Mouse (Mus musculus) megakaryocyte, embryonic 14.5 days (primary cell): ENCODE data around the gene Pkp3. TPM values are rescaled to one million over a fixed set of nuclear protein-coding genes. Genes with fewer than 3 reads are reported as not detected.
A peak's percentile ranks its signal among the peaks of the same experiment; 100 is the strongest.
"Not testable (repeated sequence)": the region's sequence is repeated elsewhere in the genome, so short reads cannot be mapped to it uniquely, and the experiment has no call there.

Experiments used
- H3K27me3 ChIP-seq: replicated peaks from 2 replicates; pipeline ENCODE3; 2012; ENCODE audit warnings: inconsistent platforms
- H3K36me3 ChIP-seq: replicated peaks from 2 replicates; pipeline ENCODE3; 2012; ENCODE audit warnings: low read length, inconsistent platforms, mixed read lengths
- H3K4me1 ChIP-seq: 2 replicates; pipeline ENCODE4 v1.6.1; 2012; ENCODE audit warnings: inconsistent platforms
- H3K4me3 ChIP-seq: replicated peaks from 2 replicates; pipeline ENCODE3; 2012; ENCODE audit warnings: moderate library complexity, mild to moderate bottlenecking, inconsistent platforms
- H3K9me3 ChIP-seq: 2 replicates; pipeline ENCODE4 v1.6.1; 2012; ENCODE audit warnings: inconsistent platforms
- FLI1 ChIP-seq: IDR thresholded peaks from 2 replicates; pipeline ENCODE4 v1.6.1; 2012; ENCODE audit warnings: low read length, inconsistent platforms, mixed read lengths
- GATA1 ChIP-seq: IDR thresholded peaks from 3 replicates; pipeline ENCODE4 v1.6.1; 2012; ENCODE audit warnings: mixed read lengths, low read length, inconsistent platforms, borderline replicate concordance
- polyA plus RNA-seq: library from polyadenylated mRNA; stranded (reverse); fragments of >175 nt; gene quantifications from 2 replicates; pipeline ENCODE4 v1.2.3, GENCODE M21; 2012; ENCODE audit warnings: low replicate concordance; ENCODE audit not compliant: insufficient read depth

Pkp3 gene
- 2.5 and 3.0 TPM in 2 replicates for polyA plus RNA-seq

- H3K4me3 ChIP-seq: no peak within 1 kb of the TSS
- no peaks in the 10 kb centered on the region for H3K9me3 ChIP-seq
- H3K36me3 ChIP-seq: no peaks in the 10 kb centered on the region
- peaks cover 48% of the 10 kb centered on the region for H3K4me1 ChIP-seq
- TF ChIP-seq FLI1 (no peak), GATA1 (no peak)
- H3K27me3 ChIP-seq: peaks cover 38% of the 10 kb centered on the region
Measured at GRCm38 (mm10) chr7:141077841-141078240, at the start of gene Pkp3. Pkp3 (plus strand) TSS chr7:141078218.

GRCm38 (mm10) chr7:141028831-141029230 is 49.2 kb upstream of the Pkp3 start, which contains the start of gene Gm17387:
Gm17387 (plus strand) TSS chr7:141029131.
- H3K4me3 ChIP-seq: no peak within 1 kb of the TSS
- TF ChIP-seq FLI1: no peak
- TF ChIP-seq GATA1: no peak
- H3K27me3 ChIP-seq: peaks cover 3% of the 10 kb centered on the region
- peaks cover 55% of the 10 kb centered on the region for H3K4me1 ChIP-seq
- no peaks in the 10 kb centered on the region for H3K36me3 ChIP-seq
- H3K9me3 ChIP-seq: no peaks in the 10 kb centered on the region

GRCm38 (mm10) chr7:141030390-141030789 is 47.6 kb upstream of the Pkp3 start:
- Histone ChIP-seq H3K4me1 (peaks cover 49% of the 10 kb centered on the region), H3K36me3 (no peaks in the 10 kb centered on the region), H3K4me3 (no peak overlapping the region), H3K9me3 (no peaks in the 10 kb centered on the region), H3K27me3 (peaks cover 3% of the 10 kb centered on the region)
- TF ChIP-seq GATA1: no peak
- no peak for TF ChIP-seq FLI1

- peaks cover 3% of the 10 kb centered on the region for H3K27me3 ChIP-seq
- no peaks in the 10 kb centered on the region for H3K36me3 ChIP-seq
- TF ChIP-seq FLI1 (no peak), GATA1 (no peak)
- no peaks in the 10 kb centered on the region for H3K9me3 ChIP-seq
- peaks cover 41% of the 10 kb centered on the region for H3K4me1 ChIP-seq
- peak overlapping the region; percentile 25 for H3K4me3 ChIP-seq
Measured at GRCm38 (mm10) chr7:141032458-141033167, 45.4 kb upstream of the Pkp3 start.

- not testable (repeated sequence) for H3K4me3 ChIP-seq, H3K36me3 ChIP-seq, H3K9me3 ChIP-seq, H3K27me3 ChIP-seq
- H3K4me1 ChIP-seq: peaks cover 46% of the 10 kb centered on the region
Measured at GRCm38 (mm10) chr7:141036624-141037023, 41.4 kb upstream of the Pkp3 start.

GRCm38 (mm10) chr7:141038090-141039032 is 39.7 kb upstream of the Pkp3 start:
- Histone ChIP-seq H3K4me1 (peaks cover 57% of the 10 kb centered on the region), H3K4me3 (no peak overlapping the region), H3K9me3 (peaks cover 7% of the 10 kb centered on the region; the same call in 1 of the 2 replicates), H3K27me3 (no peaks in the 10 kb centered on the region), H3K36me3 (peaks cover 4% of the 10 kb centered on the region)
- TF ChIP-seq FLI1 (no peak), GATA1 (no peak)

GRCm38 (mm10) chr7:141039386-141040107 is 38.5 kb upstream of the Pkp3 start:
- H3K27me3 ChIP-seq: no peaks in the 10 kb centered on the region
- H3K9me3 ChIP-seq: peaks cover 7% of the 10 kb centered on the region; the same call in 1 of the 2 replicates
- no peak overlapping the region for H3K4me3 ChIP-seq
- TF ChIP-seq FLI1 (no peak), GATA1 (no peak)
- H3K4me1 ChIP-seq: peaks cover 62% of the 10 kb centered on the region
- peaks cover 4% of the 10 kb centered on the region for H3K36me3 ChIP-seq

- Histone ChIP-seq H3K4me3 (no peak overlapping the region), H3K4me1 (peaks cover 73% of the 10 kb centered on the region), H3K27me3 (no peaks in the 10 kb centered on the region), H3K36me3 (peaks cover 4% of the 10 kb centered on the region), H3K9me3 (peaks cover 7% of the 10 kb centered on the region; the same call in 1 of the 2 replicates)
- no peak for TF ChIP-seq GATA1
- no peak for TF ChIP-seq FLI1
Measured at GRCm38 (mm10) chr7:141040867-141041606, 37.0 kb upstream of the Pkp3 start.

- Histone ChIP-seq H3K9me3 (peaks cover 7% of the 10 kb centered on the region; the same call in 1 of the 2 replicates), H3K4me3 (no peak overlapping the region), H3K36me3 (peaks cover 4% of the 10 kb centered on the region), H3K4me1 (peaks cover 77% of the 10 kb centered on the region), H3K27me3 (no peaks in the 10 kb centered on the region)
- no peak for TF ChIP-seq FLI1
- no peak for TF ChIP-seq GATA1
Measured at GRCm38 (mm10) chr7:141041661-141042060, 36.4 kb upstream of the Pkp3 start.
